Mouse (Mus musculus): ENCODE results near the gene Prex1.

- TF ChIP-seq CTCF (IDR thresholded peaks at IDR 0.05; ENCODE audit: low read depth) = no peak
- TF ChIP-seq EP300 (IDR thresholded peaks at IDR 0.05; ENCODE audit: low read depth) = no peak
Measured at GRCm38 (mm10) chr2:166720416-166720815, 6.8 kb upstream of the Prex1 start.
